Mouse (Mus musculus) erythroid progenitor cell, adult 5-6 weeks (primary cell): ENCODE measurements at regions not wholly inside any gene's neighbourhood (a gene's known extent, or its start where the extent isn't known, plus 50 kb on each side); places are given as distances from the start of the nearest gene placed in this dataset.

Experiments used
- ATAC-seq: replicated peaks from 2 replicates; pipeline ENCODE4 v1.8.0; 2016; ENCODE audit warnings: moderate number of reproducible peaks, mild to moderate bottlenecking, moderate TSS enrichment, inconsistent platforms; ENCODE audit not compliant: poor library complexity, low FRiP score, severe bottlenecking

GRCm38 (mm10) chr1:43361455-43361863 is 82.9 kb upstream of the Nck2 start:
- ATAC-seq: no peak

DNA sequence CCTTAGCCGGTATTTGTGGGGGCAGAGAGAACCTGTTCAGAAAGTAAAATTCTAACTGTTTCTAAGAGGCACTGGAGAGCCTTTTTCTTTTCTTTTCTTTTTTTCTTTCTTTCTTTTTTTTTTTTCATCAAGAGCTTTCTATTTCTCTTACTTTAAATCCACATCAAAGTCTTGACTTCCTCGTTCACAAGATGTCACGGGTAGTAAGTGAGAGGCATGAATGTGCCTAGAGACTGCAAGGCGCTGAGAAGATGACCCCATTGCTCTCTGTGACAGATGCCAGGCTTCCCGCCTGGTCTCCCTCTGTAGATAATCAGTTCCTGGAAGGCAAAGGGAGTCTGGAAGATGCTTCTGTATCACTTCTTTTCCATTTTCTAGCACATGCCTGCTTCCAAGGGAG is 82.2 kb upstream of the Nck2 start:
- no peak for ATAC-seq

GRCm38 (mm10) chr1:43363178-43363577 is 81.2 kb upstream of the Nck2 start:
- no peak for ATAC-seq

GRCm38 (mm10) chr1:43366433-43366832 is 77.9 kb upstream of the Nck2 start:
- ATAC-seq: no peak

GRCm38 (mm10) chr1:43367151-43367895 is 77.1 kb upstream of the Nck2 start:
- no peak for ATAC-seq

DNA sequence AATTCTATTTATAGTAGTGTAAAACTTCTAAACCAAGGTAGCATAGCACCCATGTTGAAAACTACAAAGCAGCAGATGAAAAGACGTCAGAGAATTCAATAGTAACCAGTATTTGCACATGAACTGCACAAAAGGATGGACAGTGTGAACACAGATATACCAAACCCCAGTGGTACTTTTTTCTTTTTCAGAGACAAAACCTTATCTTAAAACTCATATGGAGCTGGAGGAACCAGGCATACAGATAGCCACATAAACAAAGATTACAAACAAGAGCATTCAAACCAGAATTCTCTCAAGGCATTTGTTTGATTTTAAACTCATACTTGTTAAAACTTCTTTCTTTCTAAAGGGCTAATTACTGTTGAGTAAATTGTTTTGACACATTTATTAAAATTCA is 72.5 kb upstream of the Nck2 start:
- ATAC-seq: no peak

DNA sequence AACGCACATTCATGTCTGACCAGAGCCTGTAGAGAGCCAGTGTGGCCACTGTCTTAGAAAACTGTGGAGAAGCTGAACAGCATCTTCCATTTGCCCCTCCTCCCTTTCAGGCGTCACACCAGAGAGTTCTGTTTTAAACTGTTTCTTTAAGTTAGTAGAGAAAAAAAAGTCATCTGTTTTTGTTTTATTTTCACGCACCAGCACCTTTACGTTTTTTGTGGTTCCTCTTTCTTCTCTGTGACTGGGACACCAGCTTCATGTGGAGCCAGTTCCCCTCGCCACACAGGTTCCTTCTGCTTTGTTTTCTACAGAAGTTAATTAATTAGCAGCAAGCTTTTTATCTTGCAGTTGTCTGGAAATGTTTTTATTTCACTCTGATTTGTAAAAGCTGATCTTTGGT is 69.4 kb upstream of the Nck2 start:
- ATAC-seq: no peak

DNA sequence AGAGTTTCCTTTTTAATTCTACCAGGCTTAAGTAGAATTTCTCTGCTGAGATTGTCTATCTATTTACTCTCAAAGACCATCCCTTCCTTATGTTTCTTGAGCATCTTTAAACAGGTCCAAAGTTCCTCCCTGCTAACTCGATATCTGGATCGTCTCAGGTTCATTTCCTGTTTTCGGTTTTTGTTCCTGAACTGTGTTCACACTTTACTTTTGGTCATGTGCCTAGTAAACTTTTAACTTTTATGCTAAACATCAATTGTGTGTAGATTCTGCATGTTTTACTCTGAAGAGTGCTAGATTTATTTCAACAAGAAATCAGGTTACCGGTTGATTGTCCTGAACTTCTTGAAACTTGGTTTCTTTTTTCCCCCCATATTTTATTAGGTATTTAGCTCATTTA is 68.5 kb upstream of the Nck2 start:
- ATAC-seq: no peak

DNA sequence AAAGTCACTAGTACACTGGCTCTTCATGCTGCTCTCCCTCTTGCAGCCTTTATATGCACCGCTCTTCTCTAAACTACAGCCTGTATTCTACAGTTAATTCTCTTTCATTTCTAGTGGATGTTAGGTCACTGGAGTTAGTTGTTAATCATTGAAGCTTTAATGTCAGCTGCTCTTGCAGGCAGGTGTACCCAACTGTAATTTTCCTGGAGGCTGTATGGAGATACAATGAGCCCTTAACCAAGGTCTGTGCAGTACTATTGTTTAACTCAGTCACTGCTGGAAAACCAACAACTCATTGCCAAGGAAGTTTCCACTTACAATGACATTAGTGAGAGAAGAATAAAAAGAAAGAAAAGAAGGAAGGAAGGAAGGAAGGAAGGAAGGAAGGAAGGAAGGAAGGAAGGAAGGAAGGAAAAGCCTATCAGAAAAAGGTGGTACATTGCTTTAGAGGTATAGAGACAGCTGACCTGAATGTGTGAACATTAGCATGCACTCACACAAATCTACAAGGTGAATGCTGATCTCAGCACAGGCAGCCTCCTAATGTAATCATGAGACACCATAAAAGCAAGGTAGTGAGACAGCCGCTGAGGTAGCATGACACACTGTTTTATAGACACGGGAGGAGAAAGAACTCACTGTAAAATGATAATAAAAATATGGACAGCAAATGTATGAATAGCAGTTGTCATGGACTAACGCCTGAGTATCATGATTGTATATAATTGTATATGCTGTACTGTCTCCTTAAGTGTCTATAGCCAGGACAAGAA is 66.7 kb upstream of the Nck2 start:
- ATAC-seq: no peak

- no peak for ATAC-seq
These were observed 59.4 kb upstream of the Nck2 start for GRCm38 (mm10) chr1:43385008-43385407.

DNA sequence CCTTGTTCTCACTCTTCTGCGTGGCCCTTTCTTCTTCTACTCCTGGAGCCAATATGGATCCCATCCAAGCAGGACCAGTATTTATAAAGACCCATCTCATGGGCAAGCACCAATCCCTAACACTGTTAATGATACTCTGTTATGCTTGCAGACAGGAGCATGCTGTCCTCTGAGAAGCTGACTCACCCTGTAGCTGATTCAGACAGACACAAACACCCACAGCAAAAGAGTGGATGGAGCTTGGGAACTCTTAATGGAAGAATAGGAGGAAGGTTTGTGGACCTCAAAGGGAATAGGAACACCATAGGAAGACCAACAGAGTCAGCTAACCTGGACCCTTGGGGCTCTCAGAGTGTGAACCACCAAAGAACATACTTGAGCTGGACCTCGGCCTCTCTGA is 50.3 kb upstream of the Nck2 start:
- no peak for ATAC-seq
